Mouse (Mus musculus): ENCODE data around the gene Uqcrh.

DNA sequence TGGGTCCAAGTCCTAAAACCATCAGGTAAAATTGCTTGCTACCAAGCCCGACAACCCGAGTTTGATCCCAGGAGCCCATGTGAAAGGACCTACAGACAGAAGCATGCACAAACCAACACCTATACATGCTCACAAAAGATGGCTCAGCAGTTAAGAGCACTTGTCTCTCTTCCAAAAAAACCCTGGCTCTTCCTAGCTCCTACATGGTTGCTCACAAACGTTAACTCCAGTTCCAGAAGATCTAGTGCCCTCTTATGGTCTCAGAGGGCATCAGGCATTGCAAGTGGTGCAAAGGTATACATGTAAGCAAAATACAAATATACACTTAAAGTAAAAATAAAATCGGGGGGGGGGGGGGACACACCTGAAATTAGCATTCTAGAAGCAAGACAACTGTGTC, 1.7 kb downstream of the Uqcrh start:
- TF ChIP-seq CTCF (IDR thresholded peaks at IDR 0.05; ENCODE audit: extremely low read depth, insufficient read length, insufficient replicate concordance, low read depth, low read length): no peak
- no peak for TF ChIP-seq POLR2A (IDR thresholded peaks at IDR 0.05; ENCODE audit: low read depth, low read length)

Measured in small intestine, adult 2 months (tissue).